Mouse (Mus musculus): ENCODE measurements around the gene Prkcz.

DNA sequence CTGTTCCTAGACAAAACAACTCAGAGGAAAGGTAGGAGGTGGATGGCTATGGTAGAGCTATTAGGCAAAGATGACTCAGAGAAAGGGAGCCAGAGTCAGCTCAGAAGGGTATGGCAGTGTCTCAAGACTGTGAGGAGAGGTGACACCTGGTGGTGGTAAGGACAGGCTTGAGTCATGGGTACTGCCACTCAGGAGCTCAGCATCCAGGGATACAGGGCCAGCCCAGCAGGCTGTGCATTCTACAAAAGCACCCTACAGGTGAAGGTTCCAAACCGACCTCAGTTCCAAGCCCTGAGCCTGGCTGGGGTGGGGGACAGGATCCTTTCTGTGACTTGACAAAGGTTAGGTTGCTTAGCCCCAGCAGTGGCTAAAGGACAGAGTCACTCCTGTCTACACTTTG, 72.6 kb downstream of the Prkcz start:
- no peak for TF ChIP-seq CTCF (IDR thresholded peaks at IDR 0.05; ENCODE audit: low read depth)
- TF ChIP-seq EP300 (IDR thresholded peaks at IDR 0.05; ENCODE audit: low read depth) = no peak
